Mouse (Mus musculus) neural tube, embryonic 12.5 days (tissue): ENCODE measurements around the gene Olfr1253. TPM values are rescaled to one million over a fixed set of nuclear protein-coding genes. Genes with fewer than 3 reads are reported as not detected.

Source experiments
- ATAC-seq: fragments of 200-750 bp; cut with Nextera tagmentation; 2 replicates; pipeline ENCODE4 v1.8.0; 2017; ENCODE audit warnings: low read depth, mild to moderate bottlenecking, moderate TSS enrichment, moderate library complexity; ENCODE audit not compliant: low FRiP score
- H3K27ac ChIP-seq: fragments of 300-500 bp; sonication (generic); 2 replicates; pipeline ENCODE4 v1.5.1; 2016
- H3K27me3 ChIP-seq: fragments of 300-500 bp; sonication (generic); replicated peaks from 2 replicates; pipeline ENCODE4 v1.6.1; 2016; ENCODE audit warnings: mild to moderate bottlenecking
- H3K36me3 ChIP-seq: fragments of 300-500 bp; sonication (generic); 2 replicates; pipeline ENCODE4 v1.6.1; 2016; ENCODE audit warnings: mild to moderate bottlenecking
- H3K4me1 ChIP-seq: fragments of 300-500 bp; sonication (generic); 2 replicates; pipeline ENCODE4 v1.6.1; 2016
- H3K4me2 ChIP-seq: fragments of 300-500 bp; sonication (generic); replicated peaks from 2 replicates; pipeline ENCODE4 v1.6.1; 2016; ENCODE audit warnings: mild to moderate bottlenecking
- H3K4me3 ChIP-seq: fragments of 300-500 bp; sonication (generic); 2 replicates; pipeline ENCODE4 v1.5.1; 2016
- H3K9ac ChIP-seq: fragments of 300-500 bp; sonication (generic); 2 replicates; pipeline ENCODE4 v1.6.1; 2016; ENCODE audit warnings: mild to moderate bottlenecking
- H3K9me3 ChIP-seq: fragments of 300-500 bp; sonication (generic); 2 replicates; pipeline ENCODE4 v1.6.1; 2016; ENCODE audit warnings: mild to moderate bottlenecking
- WGBS: fragments of 180-500 bp; shearing (Covaris S2); methylation state at CpG from one replicate; pipeline ENCODE4 v1.1.7; 2016; 5-methylcytosine and 5-hydroxymethylcytosine counted together
- polyA plus RNA-seq: library from polyadenylated mRNA; unstranded; fragments of >200 nt; fragmentation: Nextera tagmentation; extraction: Ambion mirVana; gene quantifications from 2 replicates; pipeline ENCODE4 v1.2.1, GENCODE M21; 2016

Olfr1253 gene
- polyA plus RNA-seq: not detected in 2 replicates

DNA sequence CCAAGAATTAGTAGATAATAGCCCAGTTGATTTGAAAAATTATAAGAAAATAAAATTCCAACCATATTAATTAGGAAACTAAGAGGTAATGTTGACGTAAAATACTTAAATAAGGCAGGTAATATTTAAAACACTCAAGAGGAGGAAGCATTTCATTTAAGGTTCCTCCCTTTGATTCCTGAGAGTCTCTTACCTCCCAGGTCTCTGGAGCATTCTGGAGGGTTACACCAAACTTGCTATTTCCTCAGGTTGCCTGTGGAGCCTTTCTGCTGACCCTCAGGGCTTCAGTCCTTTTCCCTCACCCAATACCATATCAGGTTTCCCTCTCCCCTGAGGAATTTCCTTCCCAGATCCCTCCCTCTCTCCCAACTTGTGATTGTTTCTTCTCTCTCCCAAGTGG lies at the start of gene Olfr1253:
Gene Olfr1253, minus strand, starts transcription at position 101 of the 400 bp plus-strand sequence.
- no peak for ATAC-seq
- WGBS: 89% methylated on average over 1 of the region's 1 CpGs

DNA sequence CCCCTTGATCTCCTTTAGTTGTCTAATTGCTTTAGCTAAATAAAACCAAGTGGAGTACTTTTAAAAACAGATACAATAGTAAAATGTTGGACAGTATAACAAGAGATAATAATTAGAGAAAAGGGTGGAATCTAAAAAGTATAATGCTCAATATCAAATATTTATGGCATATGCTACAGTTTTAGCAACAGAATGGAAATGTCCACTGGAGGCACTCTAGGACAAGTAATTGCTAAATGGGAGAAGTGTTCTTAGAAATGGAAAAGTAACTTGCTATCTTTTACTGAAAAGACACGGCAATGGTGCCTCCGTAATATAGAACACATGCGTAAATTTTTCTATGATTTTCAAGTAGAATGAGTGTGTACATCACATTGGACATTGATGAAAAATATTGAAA lies 42.7 kb upstream of the Olfr1253 start:
- H3K9ac ChIP-seq: no peak overlapping the region
- H3K4me2 ChIP-seq: no peak overlapping the region
- no peaks in the 10 kb centered on the region for H3K4me1 ChIP-seq
- H3K9me3 ChIP-seq: no peaks in the 10 kb centered on the region
- H3K27ac ChIP-seq: no peak overlapping the region
- 92% methylated on average over 3 of the region's 3 CpGs for WGBS
- no peaks in the 10 kb centered on the region for H3K36me3 ChIP-seq
- no peak overlapping the region for H3K4me3 ChIP-seq
- no peak for ATAC-seq
- H3K27me3 ChIP-seq: no peaks in the 10 kb centered on the region

More for the DNA sequence above, at the start of gene Olfr1253:
- no peak within 1 kb of the TSS for H3K9ac ChIP-seq
- no peak within 1 kb of the TSS for H3K27ac ChIP-seq
- H3K9me3 ChIP-seq: no peaks in the 10 kb centered on the region
- no peak within 1 kb of the TSS for H3K4me2 ChIP-seq
- no peaks in the 10 kb centered on the region for H3K36me3 ChIP-seq
- no peak within 1 kb of the TSS for H3K4me3 ChIP-seq
- H3K4me1 ChIP-seq: no peaks in the 10 kb centered on the region
- H3K27me3 ChIP-seq: no peaks in the 10 kb centered on the region

DNA sequence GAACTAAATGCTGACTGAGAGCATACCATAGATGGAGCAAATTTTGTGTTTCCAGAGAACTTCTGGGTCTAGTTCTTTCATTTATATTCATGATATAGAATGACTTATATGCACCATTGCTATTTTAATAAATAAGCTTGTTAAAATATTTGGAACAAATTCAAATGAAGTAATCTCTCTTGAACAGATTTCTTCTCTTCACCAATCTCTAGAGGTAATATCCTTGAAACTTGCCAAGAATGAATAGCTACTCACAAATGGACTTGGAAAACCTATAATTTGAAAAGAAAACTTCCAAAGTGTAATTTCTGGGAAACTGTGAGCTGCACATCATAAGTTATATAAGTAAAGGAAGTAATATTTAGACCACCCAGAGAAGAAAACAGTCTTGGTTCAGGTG lies 36.6 kb upstream of the Olfr1253 start, which contains the start of gene Olfr1254:
Gene Olfr1254, minus strand, starts transcription at position 101 of the 400 bp plus-strand sequence.
- H3K9me3 ChIP-seq: no peaks in the 10 kb centered on the region

DNA sequence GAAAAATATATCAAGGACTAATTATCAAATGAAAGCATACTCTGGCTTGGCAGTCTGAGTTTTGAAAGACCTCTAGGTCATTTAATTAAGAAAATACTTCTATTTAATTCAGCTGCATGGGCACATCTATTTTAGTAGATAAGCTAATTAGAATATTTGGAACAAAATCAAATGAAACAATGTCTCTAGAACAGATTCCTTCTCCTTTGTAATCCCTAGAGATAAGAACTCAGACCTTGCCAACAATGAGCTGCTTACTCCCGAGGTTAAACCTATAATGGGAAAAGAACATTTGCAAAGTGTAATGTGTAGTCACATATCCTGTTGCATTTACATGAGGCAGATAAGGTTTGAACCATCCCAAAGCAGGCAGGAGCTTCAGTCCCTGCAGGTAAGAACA lies 32.0 kb downstream of the Olfr1253 start, which contains the start of gene Olfr1252:
Gene Olfr1252, minus strand, starts transcription at position 101 of the 400 bp plus-strand sequence.
- 85% methylated on average over 1 of the region's 1 CpGs for WGBS
- no peak within 1 kb of the TSS for H3K27ac ChIP-seq
- H3K4me3 ChIP-seq: no peak within 1 kb of the TSS
- H3K36me3 ChIP-seq: no peaks in the 10 kb centered on the region
- no peak for ATAC-seq
- H3K9me3 ChIP-seq: no peaks in the 10 kb centered on the region
- H3K4me1 ChIP-seq: no peaks in the 10 kb centered on the region
- no peak within 1 kb of the TSS for H3K9ac ChIP-seq
- no peak within 1 kb of the TSS for H3K4me2 ChIP-seq
- H3K27me3 ChIP-seq: no peaks in the 10 kb centered on the region

More for the DNA sequence above, 36.6 kb upstream of the Olfr1253 start, which contains the start of gene Olfr1254:
- ATAC-seq: no peak
- no peak within 1 kb of the TSS for H3K4me3 ChIP-seq
- H3K4me1 ChIP-seq: no peaks in the 10 kb centered on the region
- H3K27me3 ChIP-seq: no peaks in the 10 kb centered on the region
- H3K9ac ChIP-seq: no peak within 1 kb of the TSS
- H3K36me3 ChIP-seq: no peaks in the 10 kb centered on the region
- no peak within 1 kb of the TSS for H3K4me2 ChIP-seq
- H3K27ac ChIP-seq: no peak within 1 kb of the TSS

Other genes with a start within 250 kb of the Olfr1253 start
- gene Olfr1243, start 225.6 kb downstream of the Olfr1253 start, polyA plus RNA-seq: not detected in 2 replicates
- gene Olfr1245, start 178.6 kb downstream of the Olfr1253 start, polyA plus RNA-seq: not detected in 2 replicates
- gene Olfr1246, start 163.9 kb downstream of the Olfr1253 start, polyA plus RNA-seq: not detected in 2 replicates
- gene Olfr1247, start 143.0 kb downstream of the Olfr1253 start, polyA plus RNA-seq: not detected in 2 replicates
- gene Olfr1248, start 138.8 kb downstream of the Olfr1253 start, polyA plus RNA-seq: not detected in 2 replicates
- gene Olfr1249, start 122.1 kb downstream of the Olfr1253 start, polyA plus RNA-seq: not detected in 2 replicates
- not detected in 2 replicates for gene Olfr1250, start 95.6 kb downstream of the Olfr1253 start, polyA plus RNA-seq
- gene Olfr1251, start 85.2 kb downstream of the Olfr1253 start, polyA plus RNA-seq: not detected in 2 replicates
- not detected in 2 replicates for gene Olfr1252, start 32.1 kb downstream of the Olfr1253 start, polyA plus RNA-seq
- gene Olfr1254, start 36.5 kb upstream of the Olfr1253 start, polyA plus RNA-seq: not detected in 2 replicates
- gene Olfr1255, start 55.0 kb upstream of the Olfr1253 start, polyA plus RNA-seq: not detected in 2 replicates
- gene Olfr1256, start 84.5 kb upstream of the Olfr1253 start, polyA plus RNA-seq: not detected in 2 replicates
- not detected in 2 replicates for gene Olfr48, start 91.1 kb upstream of the Olfr1253 start, polyA plus RNA-seq
- not detected in 2 replicates for gene Olfr1257, start 121.3 kb upstream of the Olfr1253 start, polyA plus RNA-seq
- gene Olfr1258, start 170.2 kb upstream of the Olfr1253 start, polyA plus RNA-seq: not detected in 2 replicates
- gene Olfr1259, start 191.6 kb upstream of the Olfr1253 start, polyA plus RNA-seq: not detected in 2 replicates
- gene Olfr1260, start 217.2 kb upstream of the Olfr1253 start, polyA plus RNA-seq: not detected in 2 replicates
- not detected in 2 replicates for gene Olfr1261, start 234.1 kb upstream of the Olfr1253 start, polyA plus RNA-seq
- not detected in 2 replicates for gene Olfr1262, start 243.1 kb upstream of the Olfr1253 start, polyA plus RNA-seq